Mouse (Mus musculus): Measurements from ENCODE around the gene Ddx39.

GRCm38 (mm10) chr8:83679866-83680265 lies 35.1 kb upstream of the Ddx39 start:
- TF ChIP-seq POLR2A (IDR thresholded peaks at IDR 0.05; ENCODE audit: insufficient read depth, low read depth, low read length), result no peak
- no peak for TF ChIP-seq CTCF (IDR thresholded peaks at IDR 0.05)
